Mouse (Mus musculus) small intestine, adult 2 months (tissue): ENCODE measurements around the gene Slc20a1.

ENCODE experiments used
- CTCF ChIP-seq: fragments of 200-500 bp; IDR thresholded peaks from 2 replicates; pipeline ENCODE4 v1.5.1; 2012; ENCODE audit warnings: low read depth, mild to moderate bottlenecking, control low read depth, inconsistent platforms, low read length, moderate library complexity, mixed read lengths; ENCODE audit not compliant: insufficient replicate concordance, insufficient read length; ENCODE audit errors: extremely low read depth
- POLR2A ChIP-seq: fragments of 200-500 bp; IDR thresholded peaks from 2 replicates; pipeline ENCODE4 v1.6.1; 2012; ENCODE audit warnings: low read depth, mild to moderate bottlenecking, control low read depth, inconsistent platforms, low read length, moderate library complexity

GRCm38 (mm10) chr2:129212566-129212965, 14.0 kb downstream of the Slc20a1 start:
- TF ChIP-seq CTCF (no peak), POLR2A (no peak)
